Mouse (Mus musculus): ENCODE measurements around the gene Rsph10b.
"Not testable (repeated sequence)": the region's sequence is repeated elsewhere in the genome, so short reads cannot be mapped to it uniquely, and the experiment has no call there.

The Rsph10b gene

GRCm38 (mm10) chr5:143994632-143995365 is 62.0 kb downstream of the Rsph10b start:
- DNase-seq, result no peak

- DNase-seq, result no peak
Measured at GRCm38 (mm10) chr5:143999409-143999808, 66.6 kb downstream of the Rsph10b start.

GRCm38 (mm10) chr5:144002461-144003192 is 69.8 kb downstream of the Rsph10b start:
- no peak for DNase-seq

- DNase-seq, result not testable (repeated sequence)
Measured at GRCm38 (mm10) chr5:144013366-144014134, 80.7 kb downstream of the Rsph10b start.

- DNase-seq, result peak; percentile 79
Measured at GRCm38 (mm10) chr5:144014551-144015311, 81.9 kb downstream of the Rsph10b start, which contains the start of gene Ccz1. Gene Ccz1 (minus strand): TSS chr5:144014877.

GRCm38 (mm10) chr5:144015312-144015650 is 82.4 kb downstream of the Rsph10b start:
- no peak for DNase-seq

- no peak for DNase-seq
Measured at GRCm38 (mm10) chr5:144015845-144016244, 83.0 kb downstream of the Rsph10b start.

- DNase-seq, result no peak
Measured at GRCm38 (mm10) chr5:144026620-144027263, 93.9 kb downstream of the Rsph10b start, which contains the start of gene Ocm. Gene Ocm (minus strand): TSS chr5:144026670.

- no peak for DNase-seq
Measured at GRCm38 (mm10) chr5:144032491-144032890, 99.7 kb downstream of the Rsph10b start.

- peak; percentile 27 for DNase-seq
Measured at GRCm38 (mm10) chr5:144034567-144034966, 101.7 kb downstream of the Rsph10b start.

All from right cerebral cortex, postnatal 25 days (tissue).